In genomic region chr8:13493858-13494631, GRCm38 (mm10) we compare ENCODE assay signal across 8 mouse cellular contexts. TPM values are rescaled to one million over a fixed set of nuclear protein-coding genes. Genes with fewer than 3 reads are reported as not detected.
DNase-seq lines count a peak whose midpoint lies in the region; ATAC-seq and TF ChIP-seq lines count a peak whose summit lies in the region.

TSS of gene Gas6 (minus strand) at chr8:13494490.

- no peak for TF ChIP-seq EP300 in liver, postnatal 0 days (IDR thresholded peaks at IDR 0.05; ENCODE audit: low read depth)

- no peaks in the 10 kb centered on the region for H3K36me3 ChIP-seq in forebrain, embryonic 14.5 days (ENCODE audit: control insufficient read depth, insufficient read depth, low read length)
- H3K36me3 ChIP-seq in liver, postnatal 0 days (replicated peaks; ENCODE audit: insufficient read depth, low read length), result no peaks in the 10 kb centered on the region
- no peaks in the 10 kb centered on the region for H3K36me3 ChIP-seq in neural tube, embryonic 15.5 days

- peaks cover 22% of the 10 kb centered on the region for H3K27me3 ChIP-seq in forebrain, embryonic 14.5 days (replicated peaks; ENCODE audit: control insufficient read depth, insufficient read depth, low read length)
- H3K27me3 ChIP-seq in liver, postnatal 0 days (ENCODE audit: insufficient read depth, low read length), result peaks cover 32% of the 10 kb centered on the region
- 0 out of 2 replicates have a peak, but pooled peaks cover 17% of the 10 kb centered on the region for H3K27me3 ChIP-seq in neural tube, embryonic 15.5 days (replicated peaks)

- peak within 1 kb of the TSS; percentile 50 for H3K4me3 ChIP-seq in forebrain, embryonic 14.5 days (ENCODE audit: low read depth, low read length)
- peak within 1 kb of the TSS; percentile 42 for H3K4me3 ChIP-seq in liver, postnatal 0 days (ENCODE audit: low read depth, low read length)
- H3K4me3 ChIP-seq in neural tube, embryonic 15.5 days (replicated peaks), result peak within 1 kb of the TSS; percentile 56

- intact Hi-C loops in heart, postnatal 10 days (cut with DNase I), result loop anchor here (2.0 to 5.0 kb wide), 2 partner anchors 35 to 53 kb away; no protein-coding TSS in a partner anchor

- no peak within 1 kb of the TSS for H3K27ac ChIP-seq in forebrain, embryonic 14.5 days (ENCODE audit: low read depth, low read length)
- no peak within 1 kb of the TSS for H3K27ac ChIP-seq in liver, postnatal 0 days (ENCODE audit: low read depth)
- peak within 1 kb of the TSS; percentile 67 for H3K27ac ChIP-seq in neural tube, embryonic 15.5 days (replicated peaks)

- ATAC-seq in forebrain, embryonic 14.5 days, result peak; percentile 80
- peak; percentile 69 for ATAC-seq in liver, postnatal 0 days
- ATAC-seq in neural tube, embryonic 15.5 days (ENCODE audit: low FRiP score), result peak; percentile 86

- peak; percentile 81 for DNase-seq in ZHBTc4 (ENCODE audit: low read depth, low spot score)
- DNase-seq in cerebellum, adult 11-12 months, result peak; percentile 79
- peak; percentile 56 for DNase-seq in forebrain, embryonic 14.5 days (ENCODE audit: low spot score)
- DNase-seq in heart, postnatal 10 days, result peak; percentile 71 to 74
- DNase-seq in kidney, postnatal 4 days, result peak; percentile 84 to 90
- peak; percentile 79 for DNase-seq in liver, postnatal 0 days
- DNase-seq in urinary bladder, postnatal 36 days (ENCODE audit: low spot score in 2 of 2), result peak; percentile 42 to 60

- no peaks in the 10 kb centered on the region for H3K9me3 ChIP-seq in forebrain, embryonic 14.5 days (replicated peaks; ENCODE audit: control insufficient read depth, low read length)
- H3K9me3 ChIP-seq in liver, postnatal 0 days (ENCODE audit: low read length), result no peaks in the 10 kb centered on the region
- no peaks in the 10 kb centered on the region for H3K9me3 ChIP-seq in neural tube, embryonic 15.5 days (replicated peaks)

- TF ChIP-seq CTCF in liver, postnatal 0 days (IDR thresholded peaks at IDR 0.05; ENCODE audit: low read depth), result no peak

- peak within 1 kb of the TSS; percentile 75 for H3K4me2 ChIP-seq in forebrain, embryonic 14.5 days (ENCODE audit: low read length)
- peak within 1 kb of the TSS; percentile 63 for H3K4me2 ChIP-seq in liver, postnatal 0 days (ENCODE audit: low read depth, low read length)
- H3K4me2 ChIP-seq in neural tube, embryonic 15.5 days, result peak within 1 kb of the TSS; percentile 80

- H3K9ac ChIP-seq in forebrain, embryonic 14.5 days (ENCODE audit: low read length), result peak within 1 kb of the TSS; percentile 69
- H3K9ac ChIP-seq in liver, postnatal 0 days (replicated peaks), result 0 out of 2 replicates have a peak within 1 kb of the TSS, but pooled peaks have one; percentile 31
- peak within 1 kb of the TSS; percentile 74 for H3K9ac ChIP-seq in neural tube, embryonic 15.5 days (replicated peaks)

- H3K4me1 ChIP-seq in forebrain, embryonic 14.5 days (ENCODE audit: control insufficient read depth, insufficient read depth, low read length), result peaks cover 9% of the 10 kb centered on the region
- no peaks in the 10 kb centered on the region; the same call in 1 of the 2 replicates for H3K4me1 ChIP-seq in liver, postnatal 0 days (ENCODE audit: insufficient read depth)
- H3K4me1 ChIP-seq in neural tube, embryonic 15.5 days, result peaks cover 32% of the 10 kb centered on the region

- 2% methylated on average over 46 of the region's 64 CpGs for WGBS in forebrain, embryonic 14.5 days
- whole genome bisulfite sequencing in liver, postnatal 0 days (ENCODE audit: insufficient replicate concordance), result 4% methylated on average over 56 of the region's 64 CpGs
- WGBS in neural tube, embryonic 15.5 days, result 3% methylated on average over 63 of the region's 64 CpGs

RNA-seq across cellular contexts. Expression of gene Gas6, which starts in this region (rescaled TPM):
- 9.7 and 12.5 TPM in 2 replicates for polyA plus RNA-seq in forebrain, embryonic 14.5 days (2014; fragmentation: Nextera tagmentation; extraction: Ambion mirVana)
- total RNA-seq in heart, postnatal 10 days (2021), result 100 to 1,000 TPM; 135 to 143 TPM
- 9.0 and 9.3 TPM in 2 replicates for polyA plus RNA-seq in liver, postnatal 0 days (2015; fragmentation: Nextera tagmentation; extraction: Ambion mirVana)
- 59.1 and 88.5 TPM in 2 replicates for polyA plus RNA-seq in neural tube, embryonic 15.5 days (2015; fragmentation: Nextera tagmentation; extraction: Ambion mirVana)
